Mouse (Mus musculus): Measurements from ENCODE around the gene Pclo.
"Not testable (repeated sequence)": the region's sequence is repeated elsewhere in the genome, so short reads cannot be mapped to it uniquely, and the experiment has no call there.

Pclo gene

DNA sequence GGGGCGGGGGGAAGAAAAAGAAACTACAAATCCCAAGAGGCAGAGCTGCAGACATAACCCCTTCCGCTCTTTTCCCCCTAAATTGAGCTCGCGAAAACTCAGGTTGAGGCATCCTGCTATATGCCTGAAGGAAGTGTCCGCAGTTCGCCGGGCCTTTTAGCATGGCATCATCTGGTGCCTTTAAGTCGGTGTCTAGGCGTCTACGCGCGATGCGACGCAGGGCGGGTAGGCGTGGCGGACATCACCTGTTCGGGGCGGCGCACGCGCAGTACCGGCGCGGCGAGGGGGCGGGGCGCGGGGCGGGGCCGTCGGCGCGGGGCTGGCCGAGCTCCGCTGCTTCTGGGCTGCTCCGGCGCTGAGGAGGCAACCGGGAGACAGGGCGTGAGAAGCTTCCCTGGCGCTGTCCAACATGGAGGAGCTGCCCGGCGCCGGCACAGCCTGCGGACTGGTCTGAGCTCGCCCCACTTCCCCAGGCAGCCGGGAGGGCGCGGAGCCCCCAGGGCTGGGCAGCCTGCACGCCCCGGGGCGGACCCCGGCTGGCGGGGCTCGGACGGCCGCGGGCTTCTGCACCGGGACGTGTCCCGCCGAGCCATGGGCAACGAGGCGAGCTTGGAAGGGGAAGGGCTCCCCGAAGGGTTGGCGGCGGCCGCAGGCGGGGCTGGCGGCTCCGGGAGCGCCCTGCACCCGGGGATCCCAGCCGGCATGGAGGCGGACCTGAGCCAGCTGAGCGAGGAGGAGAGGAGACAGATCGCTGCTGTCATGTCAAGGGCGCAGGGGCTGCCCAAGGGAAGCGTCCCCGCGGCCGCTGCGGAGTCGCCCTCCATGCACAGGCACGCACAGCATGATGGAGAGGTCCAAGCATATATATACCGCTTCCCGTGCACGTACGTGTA is at the start of gene Pclo:
TSS of gene Pclo (plus strand) at position 288 of the 893 bp plus-strand sequence.
- DNase-seq (ENCODE audit: low read depth, low spot score), result no peak

DNA sequence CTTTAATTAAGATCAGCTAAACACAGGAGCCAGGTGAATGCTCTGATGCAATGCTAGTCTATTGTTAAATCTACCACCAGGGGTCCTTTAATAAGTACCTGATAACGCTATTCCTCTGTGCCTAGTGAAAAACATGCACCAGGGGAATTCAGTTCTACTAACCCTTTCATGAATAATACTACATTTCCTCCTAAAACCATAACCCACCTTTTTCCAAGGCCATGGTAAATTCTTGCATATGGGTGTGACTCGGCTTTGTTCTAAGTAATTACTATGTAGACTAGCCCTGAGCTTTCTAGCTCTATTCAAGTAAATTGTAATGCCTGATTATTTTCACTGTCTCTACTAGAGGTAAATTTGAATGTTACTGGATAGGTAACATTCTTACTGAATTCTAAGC is 20.3 kb upstream of the Pclo start:
- not testable (repeated sequence) for DNase-seq (ENCODE audit: low read depth, low spot score)

DNA sequence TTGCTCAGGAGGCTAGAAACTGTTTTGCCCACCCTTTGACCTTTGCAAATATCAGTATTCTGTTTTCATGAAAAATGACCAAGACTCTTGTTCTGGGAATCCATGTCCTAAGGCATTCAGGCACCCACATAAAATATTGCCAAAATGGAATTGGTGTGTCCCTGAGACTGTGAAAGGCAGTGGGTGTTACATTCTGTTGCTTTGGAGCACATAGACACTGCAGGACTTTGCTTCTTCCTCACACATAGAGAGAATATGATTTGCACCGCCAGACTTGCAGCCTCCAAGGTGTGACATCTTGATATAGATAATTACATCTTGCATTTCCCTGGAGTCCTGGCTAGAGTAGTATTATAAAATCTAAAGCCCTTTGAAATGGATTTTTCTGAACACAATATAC is 6.2 kb upstream of the Pclo start:
- no peak for DNase-seq (ENCODE audit: low read depth, low spot score)

DNA sequence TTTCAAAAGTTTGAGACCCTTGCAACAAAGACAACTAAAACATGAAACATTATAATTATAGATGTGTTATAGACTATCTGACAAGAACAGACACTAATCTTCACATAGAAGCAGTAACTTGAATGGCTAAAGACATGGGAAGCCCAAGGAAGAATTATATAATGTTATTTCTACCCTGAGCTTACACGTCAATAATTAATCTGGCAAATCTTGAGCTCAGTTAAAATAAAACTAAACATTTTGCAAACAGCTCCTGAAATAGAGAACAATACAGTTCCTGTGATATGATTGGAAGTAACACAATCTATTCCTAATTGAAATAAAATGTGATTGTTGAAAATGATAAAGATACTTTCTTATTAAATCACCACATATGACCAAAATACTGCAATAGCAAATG is 5.1 kb upstream of the Pclo start:
- DNase-seq (ENCODE audit: low read depth, low spot score), result no peak

DNA sequence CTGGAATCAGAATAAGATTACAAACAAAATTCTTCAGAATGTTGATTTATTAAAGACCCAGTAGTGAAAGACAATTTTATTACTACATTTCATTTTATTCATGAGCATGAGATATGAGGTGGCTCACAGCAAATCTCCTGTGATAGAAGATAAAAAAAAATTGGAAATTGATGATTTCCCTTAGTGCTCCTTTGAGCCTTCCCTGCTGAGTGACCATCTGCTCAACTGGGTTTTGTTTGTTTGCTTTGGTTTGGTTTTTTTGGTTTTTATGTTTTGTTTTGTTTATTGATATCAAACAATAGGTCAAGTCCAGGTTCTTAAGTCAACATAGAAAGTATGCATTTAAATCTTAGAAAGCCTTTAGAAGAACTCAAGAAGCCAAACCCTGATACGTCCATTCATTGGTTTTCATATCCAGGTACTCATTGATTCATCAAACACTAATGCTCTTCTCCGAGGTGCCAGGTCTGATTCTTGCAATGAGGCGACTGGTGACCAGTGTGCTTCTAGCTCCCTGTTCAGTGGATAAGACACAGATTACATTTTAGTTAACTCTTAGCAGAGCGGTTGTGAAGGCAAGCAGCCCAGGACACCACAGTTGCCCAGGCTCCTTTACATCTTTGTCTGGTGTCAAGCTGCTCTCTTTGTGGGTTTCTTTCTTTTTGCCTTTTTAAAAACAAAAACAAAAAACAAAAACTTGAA is 3.6 kb downstream of the Pclo start:
- DNase-seq (ENCODE audit: low read depth, low spot score), result no peak

DNA sequence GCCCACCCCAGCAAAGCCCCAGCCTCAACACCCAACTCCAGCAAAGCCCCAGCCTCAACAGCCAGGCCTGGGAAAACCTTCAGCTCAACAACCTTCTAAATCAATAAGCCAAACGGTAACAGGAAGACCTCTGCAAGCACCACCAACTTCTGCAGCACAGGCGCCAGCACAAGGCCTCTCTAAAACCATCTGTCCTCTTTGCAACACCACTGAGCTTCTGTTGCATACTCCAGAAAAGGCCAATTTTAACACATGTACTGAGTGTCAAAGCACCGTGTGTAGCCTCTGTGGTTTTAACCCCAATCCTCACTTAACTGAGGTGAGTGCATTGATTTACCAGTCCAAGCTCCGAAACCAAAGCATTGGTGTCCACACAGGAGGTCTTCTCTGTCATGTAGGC is 7.3 kb downstream of the Pclo start:
- DNase-seq (ENCODE audit: low read depth, low spot score), result no peak

DNA sequence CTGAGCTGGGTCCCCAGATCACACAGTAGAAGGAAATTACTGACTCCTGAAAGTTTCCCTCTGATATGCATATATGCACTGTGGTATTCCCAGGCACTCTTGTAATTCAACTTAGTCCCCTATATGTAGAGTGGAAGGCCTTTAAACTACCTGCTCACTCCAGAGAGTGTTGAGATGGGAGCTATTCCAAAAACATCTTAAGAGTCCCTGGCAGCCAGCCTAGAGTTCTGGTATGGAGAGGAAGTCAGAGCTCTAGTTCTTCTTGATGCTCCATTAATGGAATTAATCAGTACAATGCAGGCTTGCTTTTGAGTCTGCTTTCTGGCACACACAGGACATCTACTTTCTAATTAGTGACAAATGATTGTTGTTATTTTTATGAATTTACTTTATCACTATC is 11.3 kb downstream of the Pclo start:
- DNase-seq (ENCODE audit: low read depth, low spot score), result no peak

DNA sequence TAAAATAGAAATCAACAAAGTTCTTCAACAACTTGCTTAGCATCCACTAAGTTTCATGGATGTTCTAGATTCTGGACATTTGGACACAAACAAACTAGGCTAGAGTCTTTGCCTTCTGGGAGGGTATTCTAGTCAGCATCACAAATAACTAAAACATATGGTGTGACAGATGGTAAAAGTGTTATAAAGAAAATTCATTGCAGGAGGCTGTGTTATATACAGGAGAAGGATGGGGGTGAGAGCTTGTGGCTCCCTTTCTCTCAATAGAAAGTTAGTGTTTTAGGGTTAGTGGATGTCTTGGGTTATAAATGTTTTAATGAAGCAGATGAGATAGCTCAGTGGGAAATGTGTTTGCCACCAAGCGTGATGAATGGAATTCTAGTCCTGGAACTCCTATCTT is 13.1 kb downstream of the Pclo start:
- no peak for DNase-seq (ENCODE audit: low read depth, low spot score)

DNA sequence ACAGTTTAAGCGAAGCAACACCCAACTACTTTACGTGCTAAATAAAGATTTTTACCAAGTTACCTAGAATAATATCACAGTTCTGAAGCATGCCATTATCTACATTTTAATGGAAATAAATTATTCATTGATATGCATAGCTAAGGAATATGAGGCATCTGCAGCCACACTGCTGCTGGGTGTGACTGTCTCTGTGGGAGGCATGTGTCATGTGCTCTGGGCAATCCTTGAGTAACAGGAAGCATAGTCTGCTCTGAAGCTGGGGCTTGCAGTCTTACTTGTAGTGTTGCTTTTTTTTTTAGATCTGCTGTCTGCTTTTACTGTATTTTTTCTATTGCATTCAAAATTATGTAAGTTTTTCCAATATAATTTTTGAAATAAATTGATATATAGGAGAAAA is 17.2 kb downstream of the Pclo start:
- DNase-seq (ENCODE audit: low read depth, low spot score), result no peak

DNA sequence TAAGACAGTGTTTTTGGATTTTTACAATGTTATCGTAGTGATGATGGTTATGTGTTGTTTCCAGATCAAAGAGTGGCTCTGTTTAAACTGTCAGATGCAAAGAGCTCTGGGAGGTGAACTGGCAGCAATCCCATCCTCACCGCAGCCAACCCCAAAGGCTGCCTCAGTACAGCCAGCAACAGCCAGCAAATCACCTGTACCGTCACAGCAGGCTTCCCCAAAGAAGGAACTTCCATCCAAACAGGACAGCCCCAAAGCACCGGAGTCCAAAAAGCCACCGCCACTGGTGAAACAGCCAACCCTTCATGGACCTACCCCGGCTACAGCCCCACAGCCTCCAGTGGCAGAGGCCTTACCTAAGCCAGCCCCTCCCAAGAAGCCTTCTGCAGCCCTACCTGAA is 24.6 kb downstream of the Pclo start:
- no peak for DNase-seq (ENCODE audit: low read depth, low spot score)

DNA sequence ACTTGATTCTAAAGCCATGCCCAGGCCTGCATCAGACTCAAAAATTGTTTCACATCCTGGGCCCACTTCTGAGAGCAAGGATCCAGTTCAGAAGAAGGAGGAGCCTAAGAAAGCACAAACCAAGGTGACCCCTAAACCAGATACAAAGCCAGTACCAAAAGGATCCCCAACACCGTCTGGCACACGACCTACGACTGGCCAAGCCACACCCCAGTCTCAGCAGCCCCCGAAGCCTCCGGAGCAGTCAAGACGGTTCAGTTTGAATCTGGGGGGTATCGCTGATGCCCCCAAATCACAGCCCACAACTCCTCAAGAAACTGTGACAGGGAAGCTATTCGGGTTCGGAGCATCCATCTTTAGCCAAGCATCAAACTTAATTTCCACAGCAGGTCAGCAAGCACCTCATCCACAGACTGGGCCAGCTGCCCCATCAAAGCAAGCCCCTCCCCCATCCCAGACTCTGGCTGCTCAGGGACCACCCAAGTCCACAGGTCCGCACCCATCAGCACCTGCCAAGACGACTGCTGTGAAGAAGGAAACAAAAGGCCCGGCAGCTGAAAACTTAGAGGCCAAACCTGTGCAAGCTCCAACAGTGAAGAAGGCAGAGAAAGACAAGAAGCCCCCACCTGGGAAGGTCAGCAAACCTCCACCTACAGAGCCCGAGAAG is 25.4 kb downstream of the Pclo start:
- no peak for DNase-seq (ENCODE audit: low read depth, low spot score)

DNA sequence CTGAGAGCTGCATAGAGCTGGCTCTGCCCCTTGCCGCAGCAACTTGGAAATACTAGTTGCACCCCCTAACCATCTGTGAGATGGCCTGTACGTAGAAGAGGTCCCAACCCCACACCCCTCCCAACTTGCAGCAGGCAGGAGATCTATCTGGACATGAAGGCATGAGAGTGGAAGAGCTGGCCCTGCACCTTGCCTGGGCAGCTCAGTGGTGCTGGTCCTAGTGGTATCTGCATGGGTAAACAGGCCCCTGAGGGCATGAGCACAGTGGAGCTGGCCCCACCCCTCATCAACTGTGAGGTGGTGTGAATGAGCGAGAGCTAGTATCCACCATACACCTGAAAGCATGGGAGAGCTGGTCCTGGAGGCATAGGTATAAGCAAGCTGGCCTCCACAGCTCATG is 60.9 kb downstream of the Pclo start:
- DNase-seq (ENCODE audit: low read depth, low spot score), result no peak

DNA sequence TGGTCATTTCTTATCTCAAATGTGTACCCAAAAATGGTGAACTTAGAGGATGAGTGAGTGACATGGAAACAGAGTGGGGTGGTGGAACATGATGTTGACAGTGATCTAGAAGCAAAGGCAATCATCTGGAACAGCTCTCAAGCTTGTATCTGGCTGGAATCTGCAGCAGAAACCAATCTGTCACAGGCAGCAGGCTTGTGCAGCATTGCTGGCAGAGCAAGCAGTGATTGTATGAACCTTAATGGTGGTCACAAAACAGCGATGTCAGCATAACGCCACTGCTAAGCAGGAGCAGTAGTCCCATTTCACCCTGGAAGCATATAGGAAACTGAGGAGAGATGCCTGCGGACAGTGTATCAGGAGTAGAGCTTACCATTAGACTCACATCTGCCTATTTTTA is 76.8 kb downstream of the Pclo start:
- no peak for DNase-seq (ENCODE audit: low read depth, low spot score)

DNA sequence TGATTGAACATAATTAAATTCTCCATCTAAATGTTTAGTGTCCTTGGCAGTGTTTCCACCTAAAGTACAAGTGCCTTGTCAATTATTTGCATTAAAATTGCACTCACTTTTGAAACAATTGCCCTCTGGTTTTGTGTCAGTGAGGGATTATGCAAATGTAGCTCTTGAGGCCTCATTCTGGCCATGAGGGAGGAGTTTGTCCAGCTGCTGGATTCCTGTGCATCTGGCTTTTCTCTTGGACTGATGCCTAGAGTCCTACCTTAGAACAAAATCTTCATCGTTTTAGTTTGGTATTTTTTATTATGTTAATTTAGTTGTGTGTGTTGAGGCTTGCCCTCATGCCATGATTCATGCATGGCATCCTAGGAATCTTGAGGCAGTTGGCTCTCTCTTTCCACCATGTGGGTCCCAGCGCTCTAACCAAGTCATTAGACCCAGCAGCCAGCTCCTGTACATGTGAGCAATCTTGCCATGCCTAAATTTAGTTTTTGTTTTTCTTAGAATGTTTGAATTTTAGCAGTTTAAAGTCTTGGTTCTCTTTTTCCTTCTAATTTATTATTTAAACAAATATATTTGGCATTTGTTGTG is 80.8 kb downstream of the Pclo start:
- no peak for DNase-seq (ENCODE audit: low read depth, low spot score)

DNA sequence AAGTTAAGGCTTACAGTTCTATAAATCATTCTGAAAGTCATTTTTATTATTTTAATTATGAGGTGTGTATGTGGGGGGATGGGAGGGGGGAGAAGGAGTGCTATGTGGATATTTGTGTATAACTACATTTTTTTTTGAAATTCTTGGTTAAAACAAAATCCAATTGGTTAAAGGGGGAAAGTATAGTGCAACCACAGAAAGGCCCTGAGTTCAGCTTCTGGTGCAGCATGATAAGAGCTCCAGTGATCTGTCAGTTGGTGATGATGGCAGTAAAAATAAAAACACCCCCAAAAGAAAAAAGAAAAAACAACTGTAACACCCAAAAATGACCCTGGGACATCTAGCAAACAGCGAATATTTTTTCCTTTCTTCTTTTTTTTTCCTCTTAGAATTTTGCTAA is 93.6 kb downstream of the Pclo start:
- DNase-seq (ENCODE audit: low read depth, low spot score), result no peak

DNA sequence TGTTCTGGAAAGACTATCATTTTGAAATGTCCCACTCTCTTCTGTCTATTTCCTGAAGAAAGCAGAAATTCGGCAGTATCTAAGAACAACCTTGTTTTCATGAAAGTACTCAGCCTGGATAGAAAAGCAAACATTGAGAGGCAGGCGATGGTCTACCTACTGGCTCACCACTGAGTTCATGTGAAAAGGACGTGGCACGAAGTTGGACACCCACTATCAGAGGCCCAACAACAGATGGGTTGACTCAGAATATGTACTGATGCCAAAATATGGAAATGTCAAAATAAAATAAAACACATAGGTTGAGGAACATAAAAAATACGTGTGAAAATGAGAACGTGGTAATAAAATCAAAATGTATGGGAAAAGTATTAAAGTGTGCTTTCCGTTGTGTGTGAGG is 106.4 kb downstream of the Pclo start:
- no peak for DNase-seq (ENCODE audit: low read depth, low spot score)

DNA sequence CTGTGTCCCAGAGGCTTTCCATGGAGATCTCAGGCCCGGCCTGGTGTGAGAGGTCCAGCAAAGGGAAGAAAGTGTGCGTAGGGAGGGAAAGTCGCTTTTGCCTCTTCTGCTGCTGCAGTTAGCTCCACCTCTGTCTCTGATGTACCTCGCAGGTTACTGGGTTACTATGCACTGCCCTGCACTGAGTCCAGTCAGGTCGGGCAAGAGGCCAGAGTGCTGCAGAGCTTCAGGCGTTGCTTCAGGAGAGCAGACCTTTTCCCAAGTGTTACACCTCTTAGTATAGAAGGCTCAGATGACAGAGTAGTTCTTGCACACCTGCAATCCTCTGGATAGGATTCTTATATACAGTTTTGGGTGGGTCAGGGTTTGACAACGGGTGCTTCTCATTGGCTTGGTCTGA is 108.6 kb downstream of the Pclo start:
- no peak for DNase-seq (ENCODE audit: low read depth, low spot score)

DNA sequence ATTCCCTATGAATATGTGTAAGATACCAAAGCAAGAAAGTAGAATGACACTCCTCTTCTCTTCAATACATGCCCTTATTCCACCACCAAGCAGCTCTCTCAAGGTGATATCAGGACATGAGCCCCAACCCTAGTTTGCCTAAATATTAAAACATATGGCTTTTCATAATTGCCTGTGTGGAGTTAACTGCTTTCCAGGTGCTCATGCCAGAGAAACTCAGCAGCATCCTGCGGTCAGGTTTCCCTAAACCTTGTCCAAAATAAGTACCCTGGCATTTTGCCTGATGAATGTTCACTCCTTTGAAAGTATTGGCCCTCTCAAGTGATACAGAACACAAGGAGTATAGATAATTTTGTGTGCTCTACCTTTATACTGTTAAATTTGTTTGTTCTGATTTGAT is 126.5 kb downstream of the Pclo start:
- DNase-seq (ENCODE audit: low read depth, low spot score), result no peak

DNA sequence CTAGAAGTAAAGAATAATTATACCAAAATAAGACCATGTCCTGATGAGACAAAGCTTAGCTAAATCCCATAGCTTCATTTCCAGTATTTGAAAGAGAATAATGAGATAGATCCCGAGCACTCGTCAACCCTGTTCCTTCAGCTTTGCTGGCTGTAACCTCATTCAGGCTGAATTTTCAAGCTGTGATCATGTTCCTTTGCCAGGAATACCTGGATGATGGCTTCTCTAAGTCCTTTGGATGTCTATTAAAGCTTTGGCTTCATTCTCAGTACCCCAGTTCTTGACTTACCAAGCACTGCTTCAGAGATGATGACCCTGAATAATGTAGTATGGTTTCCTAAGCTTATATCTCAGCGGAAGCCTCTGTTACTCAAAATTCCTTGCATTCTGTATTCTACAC is 131.1 kb downstream of the Pclo start:
- no peak for DNase-seq (ENCODE audit: low read depth, low spot score)

DNA sequence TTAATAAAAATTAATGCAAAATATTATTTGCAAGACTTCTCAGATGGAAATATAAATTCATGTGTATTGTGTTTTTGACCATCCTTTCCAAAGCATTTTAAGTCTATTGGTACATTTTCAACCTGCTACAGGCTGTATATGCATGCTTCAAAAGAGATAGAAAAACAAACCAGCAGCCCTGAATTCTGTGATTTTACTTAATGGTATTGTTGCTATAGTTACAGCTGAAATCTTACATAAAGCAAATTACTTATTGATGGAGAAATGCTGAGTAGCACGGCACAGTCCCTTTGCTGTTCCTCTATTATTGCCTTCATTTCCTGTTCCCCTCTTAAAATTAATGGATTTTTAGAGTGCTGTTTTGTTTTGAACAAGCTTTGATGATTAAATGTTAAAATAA is 145.9 kb downstream of the Pclo start:
- DNase-seq (ENCODE audit: low read depth, low spot score), result no peak

DNA sequence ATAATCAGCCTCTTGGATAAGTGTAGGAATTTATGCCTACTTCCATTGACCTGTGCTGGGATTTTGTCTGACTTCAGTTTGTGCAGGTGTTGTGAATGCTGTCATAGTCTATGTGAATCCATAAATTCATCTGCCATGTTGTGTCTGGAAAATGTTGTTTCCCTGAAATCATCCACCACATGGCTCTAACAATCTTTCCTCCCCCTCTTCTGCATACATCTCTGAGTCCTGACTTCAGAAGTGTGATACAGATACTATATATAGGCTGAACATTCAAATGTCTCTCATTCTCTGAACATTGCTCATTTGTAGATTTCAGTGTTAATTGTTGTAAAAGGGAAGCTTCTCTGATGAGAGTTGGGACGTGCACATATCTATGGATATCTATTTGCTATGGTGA is 147.5 kb downstream of the Pclo start:
- no peak for DNase-seq (ENCODE audit: low read depth, low spot score)

DNA sequence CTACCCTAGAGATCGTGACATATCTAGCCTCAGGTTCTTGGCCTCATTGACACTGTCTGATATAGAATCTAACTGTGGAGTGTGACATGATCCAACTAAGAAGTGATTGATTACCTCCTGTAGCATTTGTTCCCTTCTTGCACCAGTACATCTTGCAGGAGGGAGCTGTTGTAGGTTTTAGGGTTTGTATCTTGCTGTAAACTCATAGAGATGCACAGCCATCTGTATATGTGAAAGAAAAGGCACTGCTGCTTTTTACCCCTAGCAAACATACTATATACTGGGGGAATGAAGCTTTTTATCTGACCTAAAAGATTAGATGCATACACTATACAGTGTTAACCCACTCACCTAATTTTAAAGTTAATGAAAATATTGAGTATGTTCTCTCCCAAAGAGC is 147.9 kb downstream of the Pclo start:
- no peak for DNase-seq (ENCODE audit: low read depth, low spot score)

All from c-Kit-negative CD71-positive TER-119-positive erythroid progenitor cells, embryonic 14.5 days (primary cell).